Mouse (Mus musculus) kidney, adult 9 months (tissue): ENCODE measurements at regions not wholly inside any gene's neighbourhood (a gene's known extent, or its start where the extent isn't known, plus 50 kb on each side); places are given as distances from the start of the nearest gene placed in this dataset.
A peak's percentile ranks its signal among the peaks of the same experiment; 100 is the strongest.
"Not testable (repeated sequence)": the region's sequence is repeated elsewhere in the genome, so short reads cannot be mapped to it uniquely, and the experiment has no call there.

Source experiments
- DNase-seq: peaks from one replicate; pipeline ENCODE4 v3.0.0; 2022

DNA sequence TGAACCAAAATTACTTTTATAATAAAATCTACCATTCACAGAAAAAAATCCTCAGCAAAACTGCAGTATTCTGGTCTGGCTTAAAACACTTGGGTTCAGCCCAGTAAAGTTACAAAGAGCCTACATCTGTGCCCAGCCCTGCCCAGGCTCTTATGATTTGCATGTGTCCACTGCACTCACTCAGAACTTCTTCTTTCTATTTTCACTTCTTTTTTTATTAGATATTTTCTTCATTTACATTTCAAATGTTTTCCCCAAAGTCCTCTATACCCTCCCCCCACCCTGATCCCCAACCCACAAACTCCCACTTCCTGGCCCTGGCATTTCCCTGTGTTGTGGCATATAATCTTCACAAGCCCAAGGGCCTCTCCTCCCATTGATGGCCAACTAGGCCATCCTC lies 1442.4 kb upstream of the Tacstd2 start:
- no peak for DNase-seq

DNA sequence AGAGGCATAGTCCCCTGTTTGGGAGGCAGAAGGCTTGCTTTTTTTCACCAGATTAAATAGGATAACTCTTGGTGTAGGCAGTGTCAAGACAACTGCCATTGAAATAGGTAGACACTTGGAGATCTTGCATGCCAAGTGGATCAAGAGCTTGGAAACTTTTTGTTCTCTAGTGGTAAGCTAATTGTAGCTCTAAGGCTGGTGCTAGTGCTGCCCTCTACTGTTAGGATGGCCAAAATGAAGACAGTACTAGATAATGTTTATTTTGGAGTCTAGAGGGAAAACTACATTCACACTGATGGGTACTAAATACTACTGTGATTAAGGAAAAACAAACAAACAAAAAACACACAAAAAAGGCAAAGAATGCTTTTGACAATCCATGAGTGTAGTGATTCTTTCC lies 1428.4 kb upstream of the Tacstd2 start:
- peak; percentile 14 for DNase-seq

GRCm38 (mm10) chr6:68938104-68938503 lies 1402.5 kb upstream of the Tacstd2 start:
- peak; percentile 15 for DNase-seq

DNA sequence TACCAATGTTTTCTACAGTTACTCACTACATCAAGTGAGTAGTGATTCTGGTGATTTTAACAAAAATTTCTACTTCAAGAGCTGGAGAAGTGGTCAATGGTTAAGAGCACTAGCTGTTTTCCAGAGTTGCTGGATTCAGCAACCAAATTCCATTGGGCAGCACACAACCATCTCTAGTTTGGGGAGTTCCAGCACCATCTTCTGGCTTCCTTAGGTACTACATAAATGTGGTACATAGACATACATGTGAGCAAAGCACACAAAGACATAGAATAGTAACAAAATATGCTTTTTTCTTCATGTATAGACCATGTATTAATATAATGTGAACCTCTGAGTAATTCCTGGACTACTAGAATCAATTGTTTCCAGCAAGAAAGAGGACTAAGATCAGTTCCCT lies 1396.3 kb upstream of the Tacstd2 start:
- DNase-seq = peak; percentile 16

DNA sequence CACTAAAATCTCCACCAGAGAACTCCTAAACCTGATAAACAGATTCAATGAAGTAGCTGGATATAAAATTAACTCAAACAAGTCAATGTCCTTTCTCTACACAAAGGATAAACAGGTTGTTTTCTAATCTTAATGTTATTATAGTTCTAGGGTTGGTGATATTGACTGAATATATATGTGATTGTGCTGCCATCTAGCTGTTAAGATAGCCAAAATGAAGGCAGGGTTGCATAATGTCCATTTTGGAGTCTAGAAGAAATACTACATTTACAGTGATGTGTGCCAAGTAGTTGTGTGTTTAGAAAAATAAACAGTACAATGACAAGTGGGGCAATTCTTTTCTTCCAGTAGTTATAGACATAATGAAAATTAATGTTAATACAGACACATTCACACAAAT lies 1379.9 kb upstream of the Tacstd2 start:
- DNase-seq = no peak

DNA sequence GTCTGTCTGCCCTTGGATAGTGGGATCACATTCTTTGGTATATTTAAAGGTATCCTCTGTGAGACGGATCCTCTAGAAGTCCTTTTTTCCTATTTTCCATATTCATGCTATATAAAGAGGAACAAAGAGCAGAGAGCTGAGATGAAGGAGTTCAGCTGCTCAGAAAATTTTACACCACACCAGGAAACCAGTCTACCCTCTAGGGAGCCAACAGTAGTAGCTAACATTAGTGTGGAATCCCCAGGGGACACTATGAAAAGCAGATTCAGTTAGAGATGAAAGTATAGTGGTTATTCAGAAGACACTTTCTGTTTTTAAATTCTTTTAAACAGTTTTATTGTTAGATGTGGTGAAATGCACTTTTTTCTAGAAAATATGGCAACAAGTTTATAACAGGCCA lies 1348.5 kb upstream of the Tacstd2 start:
- DNase-seq = no peak

GRCm38 (mm10) chr6:68852761-68853160 lies 1317.2 kb upstream of the Tacstd2 start:
- DNase-seq = not testable (repeated sequence)

DNA sequence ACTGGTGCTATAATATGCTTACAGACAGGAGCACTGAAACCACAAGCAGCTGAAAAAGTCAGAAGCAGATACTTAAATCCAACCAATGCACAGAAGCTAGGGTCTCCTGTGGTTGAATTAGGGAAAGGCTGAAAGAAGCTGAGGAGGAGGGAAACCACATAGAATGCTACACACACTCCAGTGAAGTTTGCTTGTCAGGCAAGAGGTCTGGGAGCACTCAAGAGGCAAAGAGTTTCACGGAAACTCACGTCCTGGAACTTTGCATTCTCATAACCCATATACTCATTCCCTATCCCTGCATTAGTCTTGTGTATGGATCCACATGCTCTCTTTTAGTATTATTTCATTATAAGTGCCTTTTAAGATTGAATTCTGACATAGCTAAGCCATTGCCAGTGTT lies 1316.7 kb upstream of the Tacstd2 start:
- DNase-seq = no peak

DNA sequence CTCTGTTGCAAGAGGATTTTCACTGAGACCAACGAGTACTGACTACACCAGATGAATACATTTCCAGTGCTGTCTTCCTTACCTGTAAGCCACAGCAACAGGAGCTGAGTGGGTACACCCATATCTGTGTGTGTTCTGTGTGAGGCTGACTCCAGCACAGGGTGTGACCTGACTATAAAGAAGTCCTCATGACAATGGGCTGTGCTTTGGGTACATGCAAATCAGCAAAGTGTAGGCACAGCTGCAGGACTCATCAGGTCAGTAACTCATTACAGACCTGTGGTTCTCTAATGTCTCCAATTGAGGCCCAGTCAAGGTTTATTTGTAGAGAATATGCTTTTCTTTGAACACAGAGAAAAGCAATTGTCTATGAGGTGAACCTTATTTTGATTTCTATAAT lies 1299.6 kb upstream of the Tacstd2 start:
- no peak for DNase-seq

- no peak for DNase-seq
Measured at GRCm38 (mm10) chr6:68834633-68835032, 1299.0 kb upstream of the Tacstd2 start.

DNA sequence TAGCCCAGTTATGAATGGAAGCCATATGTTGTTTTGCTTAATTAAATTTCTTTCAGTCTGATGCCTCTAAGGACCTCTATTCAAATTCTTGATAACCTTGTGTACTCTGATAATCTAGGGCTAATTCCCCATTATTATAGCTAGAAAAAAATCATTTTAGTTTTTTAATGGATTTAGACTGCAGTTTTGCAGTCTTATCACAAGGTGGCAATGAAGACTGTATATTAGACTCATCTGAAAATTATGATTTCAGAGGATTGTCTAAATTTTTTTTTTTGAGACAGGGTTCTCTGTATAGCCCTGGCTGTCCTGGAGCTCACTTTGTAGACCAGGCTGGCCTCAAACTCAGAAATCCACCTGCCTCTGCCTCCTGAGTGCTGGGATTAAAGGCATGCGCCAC lies 1292.9 kb upstream of the Tacstd2 start:
- DNase-seq = not testable (repeated sequence)

DNA sequence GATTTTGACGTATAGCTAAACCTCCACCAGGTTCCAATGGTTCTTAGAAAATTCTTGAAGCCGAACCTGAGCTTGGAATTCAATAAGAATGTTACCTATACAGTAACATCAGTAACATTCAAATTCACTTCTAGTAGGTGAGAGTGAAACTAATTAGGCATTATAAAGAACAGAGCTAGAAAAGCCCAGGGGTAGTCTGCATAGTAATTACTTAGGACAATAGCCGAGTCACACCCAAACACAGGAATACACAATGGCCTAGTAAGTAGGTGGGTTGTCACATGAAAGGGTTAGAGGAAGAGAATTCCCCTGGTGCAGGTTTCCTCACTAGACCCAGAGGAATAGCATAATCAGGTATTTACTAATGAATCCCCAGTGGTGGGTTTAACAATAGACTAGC lies 1277.8 kb upstream of the Tacstd2 start:
- no peak for DNase-seq

GRCm38 (mm10) chr6:68799205-68799604 lies 1263.6 kb upstream of the Tacstd2 start:
- DNase-seq = not testable (repeated sequence)

GRCm38 (mm10) chr6:68771507-68771906 lies 1235.9 kb upstream of the Tacstd2 start:
- no peak for DNase-seq

- no peak for DNase-seq
Measured at GRCm38 (mm10) chr6:68750451-68750850, 1214.9 kb upstream of the Tacstd2 start.

DNA sequence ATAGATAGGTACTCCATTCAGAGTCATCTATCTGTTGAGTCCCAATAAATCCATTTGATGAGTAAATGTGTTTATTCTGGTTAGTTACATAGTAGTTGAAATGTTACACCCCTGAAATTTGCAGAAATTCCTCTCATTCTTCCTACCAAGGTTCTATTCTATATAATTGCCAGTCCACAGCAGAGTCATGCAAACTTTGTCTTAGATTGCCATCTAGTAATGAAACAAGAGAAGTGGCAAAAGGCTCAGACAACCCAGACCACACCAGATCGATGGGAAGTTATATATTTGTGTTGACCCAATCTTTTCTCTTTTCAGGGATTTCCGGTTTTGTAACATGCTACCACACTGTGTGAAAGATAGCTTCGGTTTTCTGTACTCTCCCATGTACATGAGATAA lies 1214.1 kb upstream of the Tacstd2 start:
- DNase-seq = no peak

DNA sequence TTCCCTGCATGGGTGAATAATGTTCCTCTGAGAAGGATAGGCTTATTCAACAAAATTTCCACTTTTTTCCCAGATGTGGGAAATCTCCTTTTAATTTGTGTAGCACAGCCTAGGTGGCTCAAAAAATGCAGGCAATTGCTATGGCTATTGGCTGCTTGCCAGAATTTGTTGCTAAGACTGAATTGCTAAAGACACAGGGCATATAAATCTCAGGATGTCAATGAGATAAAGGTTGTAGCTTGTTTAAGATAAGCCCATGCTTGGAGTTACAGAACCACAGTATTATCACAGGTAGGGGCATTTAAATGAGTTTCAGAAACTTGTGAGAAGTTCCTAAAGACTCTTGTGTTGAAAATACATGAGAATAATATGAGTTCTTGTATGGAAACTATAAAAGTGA lies 1203.0 kb upstream of the Tacstd2 start:
- no peak for DNase-seq

- DNase-seq = no peak
Measured at GRCm38 (mm10) chr6:68736647-68737046, 1201.1 kb upstream of the Tacstd2 start.

DNA sequence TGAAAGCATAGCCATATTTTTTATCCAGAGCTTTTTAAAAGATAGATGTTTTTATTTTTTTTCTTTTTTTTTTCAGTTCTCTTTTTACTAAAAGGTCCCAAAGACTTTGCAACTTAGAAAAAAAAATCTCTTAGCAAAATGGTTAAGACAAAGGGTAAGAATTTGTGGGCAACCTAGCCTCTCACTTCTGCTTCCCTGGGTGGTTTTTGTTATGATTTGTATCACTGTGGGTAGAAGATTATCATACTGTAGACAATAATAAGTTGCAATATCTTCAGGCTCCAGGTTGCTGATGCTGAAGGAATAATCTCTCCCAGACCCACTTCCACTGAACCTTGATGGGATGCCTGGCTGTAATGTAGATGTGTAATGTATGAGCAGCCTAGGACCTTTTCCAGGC lies 1200.5 kb upstream of the Tacstd2 start:
- no peak for DNase-seq

GRCm38 (mm10) chr6:68711084-68711483 lies 1175.5 kb upstream of the Tacstd2 start:
- not testable (repeated sequence) for DNase-seq

DNA sequence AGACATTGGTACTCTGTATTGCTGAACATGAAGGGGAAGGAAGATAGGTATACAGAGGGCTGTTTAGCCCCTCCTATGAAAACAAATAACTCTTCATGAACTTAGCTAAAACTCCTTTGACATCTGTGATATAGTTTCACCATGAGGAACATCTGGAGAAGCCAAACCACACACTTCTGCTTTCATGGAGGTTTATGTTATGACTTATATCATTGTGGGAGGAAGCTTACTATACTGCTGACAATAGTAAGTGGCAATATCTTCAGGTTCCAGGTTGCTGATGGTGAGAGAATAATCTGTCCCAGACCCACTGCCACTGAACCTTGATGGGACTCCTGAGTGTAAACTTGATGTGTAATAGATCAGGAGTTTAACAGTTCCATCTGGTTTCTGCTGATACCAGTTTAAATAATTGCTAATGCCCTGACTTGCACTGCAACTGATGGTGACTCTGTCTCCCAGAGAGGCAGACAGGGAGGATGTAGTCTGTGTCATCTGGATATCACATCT lies 1168.8 kb upstream of the Tacstd2 start:
- not testable (repeated sequence) for DNase-seq

GRCm38 (mm10) chr6:68680792-68681110 lies 1145.2 kb upstream of the Tacstd2 start:
- not testable (repeated sequence) for DNase-seq

GRCm38 (mm10) chr6:68680099-68680791 lies 1144.6 kb upstream of the Tacstd2 start:
- no peak for DNase-seq

GRCm38 (mm10) chr6:68668433-68668832 lies 1132.8 kb upstream of the Tacstd2 start:
- DNase-seq = not testable (repeated sequence)

DNA sequence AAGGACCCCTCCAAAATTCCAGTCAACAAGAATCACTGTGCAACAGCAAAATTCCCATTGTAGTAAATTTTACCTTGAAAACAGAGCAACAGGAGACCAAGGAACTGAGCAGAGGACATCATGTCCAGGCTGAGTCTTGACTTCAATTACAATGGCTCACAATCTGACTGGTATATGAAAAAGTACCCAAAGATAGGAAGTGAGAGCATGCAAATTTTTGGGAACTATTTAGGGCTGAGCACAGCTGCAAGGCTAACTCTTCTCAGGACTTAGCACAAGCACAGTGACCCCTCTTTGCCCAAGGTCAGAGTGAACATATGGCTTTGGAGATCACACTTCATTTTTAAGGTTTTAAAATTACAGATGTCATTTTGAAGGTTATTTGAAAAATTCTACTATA lies 1096.7 kb upstream of the Tacstd2 start:
- not testable (repeated sequence) for DNase-seq
